Mouse (Mus musculus) bone marrow macrophage, adult 2 months (primary cell): Measurements from ENCODE around the gene Swt1. TPM values are rescaled to one million over a fixed set of nuclear protein-coding genes. Genes with fewer than 3 reads are reported as not detected.
A peak's percentile ranks its signal among the peaks of the same experiment; 100 is the strongest.

Experiments
- H3K27ac ChIP-seq: 2 replicates; pipeline ENCODE4 v1.5.1; 2012; ENCODE audit warnings: low read depth, low read length; ENCODE audit not compliant: insufficient read depth
- H3K4me1 ChIP-seq: 2 replicates; pipeline ENCODE4 v1.6.1; 2012; ENCODE audit warnings: low read length; ENCODE audit not compliant: control insufficient read depth, insufficient read depth
- H3K4me3 ChIP-seq: 2 replicates; pipeline ENCODE4 v1.5.1; 2012; ENCODE audit warnings: mild to moderate bottlenecking, low read length, moderate library complexity; ENCODE audit not compliant: insufficient read depth
- CTCF ChIP-seq: IDR thresholded peaks from 2 replicates; pipeline ENCODE4 v1.5.1; 2012; ENCODE audit warnings: low read depth, mild to moderate bottlenecking, low read length, moderate library complexity
- POLR2A ChIP-seq: IDR thresholded peaks from 2 replicates; pipeline ENCODE4 v1.6.1; 2012; ENCODE audit warnings: mild to moderate bottlenecking, low read depth, low read length, borderline replicate concordance
- polyA plus RNA-seq: library from polyadenylated mRNA; stranded (reverse); fragments of >200 nt; gene quantifications from 2 replicates; pipeline ENCODE4 v1.2.4, GENCODE M21; 2012; ENCODE audit not compliant: missing spikeins, insufficient read depth, insufficient read length

Gene Swt1
- polyA plus RNA-seq, 1 experiment: 17.4 TPM

DNA sequence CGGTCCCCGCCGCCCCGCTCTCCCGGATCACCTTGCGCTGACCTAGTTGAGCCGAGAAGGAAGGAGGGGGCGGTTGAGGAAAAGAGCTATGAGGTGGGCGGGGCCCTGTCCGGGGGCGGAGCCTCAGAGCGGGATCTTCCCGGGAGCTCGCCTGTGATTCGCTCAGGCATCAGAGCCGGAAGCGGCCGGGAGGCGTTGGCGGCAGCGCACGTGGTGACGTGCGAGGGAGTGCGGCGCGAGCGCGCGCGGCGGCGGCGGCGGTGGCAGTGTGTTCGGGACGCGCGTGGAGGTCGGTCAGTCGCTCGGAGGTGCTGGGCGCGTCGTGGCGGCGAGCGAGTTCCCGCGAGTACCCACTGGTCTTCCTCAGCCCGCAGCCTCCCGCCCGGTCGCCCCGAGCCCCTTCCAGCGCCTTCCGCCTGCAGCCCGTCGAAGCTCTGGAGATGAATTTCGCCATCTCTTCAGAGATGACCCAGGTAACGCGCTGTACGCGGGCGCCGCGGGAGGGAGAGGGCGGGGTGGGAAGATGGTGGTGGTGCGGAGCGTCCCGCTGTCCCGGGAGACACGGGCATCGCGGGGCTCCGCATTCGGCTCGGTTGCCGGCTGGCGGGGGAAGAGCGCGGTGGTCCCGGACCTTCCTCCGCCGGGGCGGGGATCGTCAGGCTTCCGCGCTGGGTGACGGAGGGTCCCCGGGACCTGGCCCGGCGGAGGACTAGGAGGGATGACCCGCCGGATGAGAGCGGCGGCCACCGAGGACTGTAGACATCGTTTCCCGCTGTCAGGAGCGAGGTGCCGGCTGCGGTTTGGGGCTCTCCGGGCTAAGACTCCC is 83.8 kb downstream of the Swt1 start, which contains the start of gene Ivns1abp:
Gene Ivns1abp (plus strand): TSS at position 195 of the 826 bp plus-strand sequence.
- H3K4me3 ChIP-seq: peak within 1 kb of the TSS; percentile 98
- H3K27ac ChIP-seq: peak within 1 kb of the TSS; percentile 94
- H3K4me1 ChIP-seq: peaks cover 28% of the 10 kb centered on the region
- TF ChIP-seq POLR2A (no peak), CTCF (no peak)

DNA sequence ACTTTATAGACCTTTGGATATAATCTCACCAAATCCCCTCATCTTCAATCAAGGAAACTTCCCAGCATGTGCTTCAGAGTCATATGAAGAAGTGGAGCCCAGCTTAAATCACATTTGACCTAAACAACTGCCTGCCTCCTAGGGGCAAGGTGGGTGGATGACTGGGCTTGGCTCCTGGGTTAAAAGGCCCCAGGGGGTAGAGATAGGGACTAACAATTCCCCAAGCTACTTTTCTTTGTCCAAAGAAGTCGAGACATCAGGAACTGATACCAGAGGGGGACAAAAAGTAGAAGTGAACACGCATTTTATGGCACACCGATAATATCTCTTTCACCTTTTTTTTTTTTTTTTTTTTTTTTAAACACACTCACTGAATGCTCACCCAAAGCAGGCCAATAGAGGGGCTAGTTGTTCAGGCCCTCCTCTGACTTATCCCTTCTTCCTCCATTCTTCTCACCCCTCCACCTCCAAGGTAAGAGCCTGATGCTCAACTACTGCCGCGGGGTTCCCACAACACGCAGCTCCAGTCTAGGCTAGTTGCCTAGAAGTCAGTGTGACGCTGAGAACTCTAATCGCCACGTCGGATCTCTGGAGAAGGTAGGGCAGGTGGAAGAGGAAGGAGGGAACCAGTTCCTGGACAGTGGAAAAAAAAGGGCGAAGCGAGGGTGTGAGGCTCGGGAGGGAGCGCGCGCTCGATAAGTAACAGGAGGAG is 84.5 kb downstream of the Swt1 start:
- TF ChIP-seq CTCF (no peak), POLR2A (no peak)
- peak overlapping the region; percentile 94 for H3K27ac ChIP-seq
- peaks cover 35% of the 10 kb centered on the region for H3K4me1 ChIP-seq
- H3K4me3 ChIP-seq: peak overlapping the region; percentile 98

DNA sequence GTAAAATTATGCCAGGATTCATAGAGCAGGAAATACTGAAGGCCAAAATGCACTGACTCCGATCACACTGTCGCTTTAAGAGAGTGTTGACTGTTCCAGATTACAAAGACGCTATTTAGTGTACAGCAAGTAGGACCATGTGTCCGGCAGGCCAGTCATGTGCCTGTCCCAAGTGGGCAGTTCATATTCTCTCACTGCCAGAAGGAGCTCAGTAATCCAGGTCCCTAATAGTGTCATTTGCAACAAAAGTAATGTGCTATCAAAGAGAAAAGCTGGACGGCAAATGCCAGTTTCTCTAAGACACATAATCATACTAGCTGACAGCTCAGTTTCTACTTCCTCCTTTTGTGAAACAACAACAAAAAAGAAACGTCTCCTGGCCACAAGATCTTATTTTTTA is 85.3 kb downstream of the Swt1 start:
- Histone ChIP-seq H3K4me3 (peak overlapping the region; percentile 49), H3K27ac (peak overlapping the region; percentile 94), H3K4me1 (peaks cover 40% of the 10 kb centered on the region)
- TF ChIP-seq CTCF (no peak), POLR2A (no peak)

DNA sequence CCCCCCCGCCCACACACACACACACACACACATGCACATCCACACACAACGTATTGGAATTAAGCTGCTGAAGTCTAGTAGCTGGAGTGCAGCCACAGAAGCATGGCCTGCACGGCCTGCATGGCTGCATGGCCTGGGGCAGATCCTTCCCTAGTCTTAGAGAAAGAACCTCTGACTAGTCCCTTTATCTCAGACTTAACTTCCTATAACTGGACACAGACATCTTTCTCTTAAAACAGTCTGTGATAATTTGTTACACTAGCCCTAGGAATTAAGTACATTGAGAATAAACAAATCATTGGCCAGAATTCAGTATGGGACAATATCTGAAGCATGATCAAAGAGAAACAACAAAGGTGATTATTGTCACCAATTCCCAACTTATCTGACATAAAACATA is 85.9 kb downstream of the Swt1 start:
- peaks cover 42% of the 10 kb centered on the region for H3K4me1 ChIP-seq
- TF ChIP-seq CTCF: no peak
- TF ChIP-seq POLR2A: no peak
- no peak overlapping the region for H3K4me3 ChIP-seq
- H3K27ac ChIP-seq: peak overlapping the region; percentile 94

DNA sequence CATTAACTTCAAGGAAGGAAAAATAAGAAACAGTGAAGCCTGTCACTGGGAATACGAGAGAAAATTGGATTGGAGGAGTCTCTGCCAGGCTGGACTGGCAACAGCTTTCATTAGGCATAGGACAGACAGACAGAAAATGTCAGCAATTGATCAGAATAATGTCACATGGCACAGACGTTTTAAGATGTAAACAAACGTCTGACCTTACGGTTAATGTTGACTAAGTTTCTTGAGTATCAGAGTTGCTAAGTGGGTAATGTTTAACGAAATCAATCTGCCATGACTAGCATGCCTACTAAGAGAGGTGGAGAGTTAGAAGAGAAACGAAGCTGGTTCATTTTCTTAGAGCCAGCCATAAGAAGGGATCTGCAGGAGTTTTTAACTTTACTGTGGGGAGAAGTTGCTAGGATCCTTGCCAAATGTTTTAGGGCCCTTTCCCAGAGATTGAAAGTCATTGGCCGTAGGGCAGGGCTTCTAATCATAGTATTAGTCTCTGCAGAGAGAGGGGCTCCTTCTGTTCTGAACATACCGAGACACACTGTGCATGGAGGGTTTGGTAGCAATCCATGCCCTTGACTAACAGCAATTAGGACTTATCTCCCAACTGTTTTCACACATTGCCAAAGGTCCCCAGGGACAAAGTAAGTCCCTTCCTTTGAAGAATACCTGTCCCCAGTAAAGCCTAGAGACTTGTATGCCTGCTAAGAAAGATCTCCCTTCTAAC is 86.8 kb downstream of the Swt1 start:
- H3K4me1 ChIP-seq: peaks cover 38% of the 10 kb centered on the region
- H3K27ac ChIP-seq: peak overlapping the region; percentile 33; the same call in 1 of the 2 replicates
- H3K4me3 ChIP-seq: no peak overlapping the region
- TF ChIP-seq CTCF (no peak), POLR2A (no peak)

DNA sequence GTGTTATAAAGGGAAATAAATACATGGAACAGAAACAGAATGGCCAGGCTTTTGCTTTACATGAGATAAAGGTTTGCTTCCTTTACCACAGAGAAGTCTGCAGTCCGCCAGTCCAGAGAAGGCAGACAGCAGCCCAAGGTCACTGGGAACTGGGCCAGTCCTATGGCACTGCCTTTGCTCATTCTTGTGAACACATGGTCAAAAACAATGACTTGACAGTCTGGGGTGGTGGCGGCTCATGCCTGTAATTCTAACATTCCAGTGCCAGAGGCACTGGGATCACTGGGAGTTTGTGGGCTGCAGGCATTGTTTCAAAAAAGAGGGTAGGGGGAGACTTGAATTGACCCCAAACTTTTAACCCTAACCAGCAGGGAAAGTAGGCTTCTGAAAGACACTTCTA is 89.3 kb downstream of the Swt1 start:
- Histone ChIP-seq H3K4me3 (no peak overlapping the region), H3K27ac (peak overlapping the region; percentile 34)
- TF ChIP-seq CTCF (no peak), POLR2A (no peak)

DNA sequence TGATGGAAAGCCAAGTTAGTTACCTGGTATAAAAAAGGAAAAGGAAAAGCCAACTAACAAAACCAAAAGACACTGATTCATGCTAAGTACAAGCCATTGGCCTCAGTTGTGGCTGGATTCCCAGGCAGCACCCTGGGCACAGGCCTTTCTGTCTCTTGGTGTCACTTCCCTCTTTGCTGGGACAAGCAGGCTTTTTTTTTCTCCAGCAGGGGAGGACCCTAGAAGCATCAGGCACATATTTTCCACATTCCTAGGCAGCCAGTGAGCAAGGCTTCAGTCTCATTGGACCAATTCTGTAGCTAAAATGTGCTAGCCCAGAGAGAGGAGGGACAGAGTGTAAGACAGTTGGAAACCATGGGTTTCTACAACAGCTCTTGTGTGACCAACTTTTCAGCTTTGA is 90.0 kb downstream of the Swt1 start:
- H3K4me1 ChIP-seq: peaks cover 34% of the 10 kb centered on the region
- TF ChIP-seq POLR2A (no peak), CTCF (no peak)
- H3K4me3 ChIP-seq: no peak overlapping the region
- H3K27ac ChIP-seq: peak overlapping the region; percentile 34

More for the DNA sequence above, 89.3 kb downstream of the Swt1 start:
- H3K4me1 ChIP-seq: peaks cover 36% of the 10 kb centered on the region

DNA sequence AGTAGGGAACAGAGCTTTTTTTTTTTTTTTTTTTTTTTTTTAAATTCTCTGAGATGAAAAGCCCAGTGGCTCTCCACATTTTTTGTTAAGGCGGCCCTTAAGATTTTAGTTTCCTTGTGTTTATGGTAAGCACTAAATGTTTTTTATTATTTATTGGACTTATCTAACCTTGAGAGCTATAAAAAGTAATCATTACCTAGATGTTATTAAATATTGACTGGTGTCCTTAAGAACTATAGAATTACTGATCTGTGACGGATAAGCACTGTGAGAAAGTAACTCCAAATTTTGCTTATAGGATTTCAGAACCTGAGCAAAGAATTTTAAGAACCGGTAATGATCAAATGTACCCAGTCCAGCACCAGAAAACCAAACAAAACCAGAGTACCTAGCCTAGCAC is 95.4 kb downstream of the Swt1 start:
- Histone ChIP-seq H3K4me1 (peaks cover under 1% of the 10 kb centered on the region), H3K4me3 (no peak overlapping the region), H3K27ac (no peak overlapping the region)
- TF ChIP-seq POLR2A: no peak
- no peak for TF ChIP-seq CTCF

DNA sequence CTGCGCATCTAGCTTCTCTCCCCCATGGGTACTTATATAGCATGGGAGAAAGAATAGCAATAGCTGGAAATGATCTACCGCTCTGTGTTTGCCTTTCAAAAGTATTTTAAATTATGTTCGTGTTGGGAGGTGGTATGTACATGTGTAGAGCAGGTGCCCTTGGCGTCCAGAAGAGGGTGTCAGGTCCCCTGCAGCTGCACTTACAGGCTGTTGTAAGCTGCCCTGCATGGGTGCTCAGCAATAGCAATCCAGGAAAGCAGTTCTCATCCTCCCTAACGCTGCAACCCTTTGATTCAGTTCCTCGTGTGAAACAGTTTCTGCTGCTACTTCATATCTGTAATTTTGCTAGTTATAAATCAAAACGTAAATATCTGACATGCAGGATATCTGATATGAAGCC is 98.7 kb downstream of the Swt1 start:
- no peaks in the 10 kb centered on the region for H3K4me1 ChIP-seq
- no peak overlapping the region for H3K27ac ChIP-seq
- no peak overlapping the region for H3K4me3 ChIP-seq
- TF ChIP-seq CTCF (no peak), POLR2A (no peak)
